Mouse (Mus musculus) intestine, embryonic 16.5 days (tissue): Measurements from ENCODE around the gene Fmn2. TPM values are rescaled to one million over a fixed set of nuclear protein-coding genes. Genes with fewer than 3 reads are reported as not detected.

Experiments used
- polyA plus RNA-seq: library from polyadenylated mRNA; unstranded; fragments of >200 nt; fragmentation: Nextera tagmentation; extraction: Ambion mirVana; gene quantifications from 2 replicates; pipeline ENCODE4 v1.2.1, GENCODE M21; 2015

The Fmn2 gene
- polyA plus RNA-seq, 1 experiment from 2014 or later = 0.62 TPM

Other genes with a start within 250 kb of the Fmn2 start
- gene Olfr419, start 249.8 kb upstream of the Fmn2 start, polyA plus RNA-seq = not detected in 2 replicates
- gene Mptx1, start 171.3 kb upstream of the Fmn2 start, polyA plus RNA-seq = 17.3 and 26.7 TPM in 2 replicates
- not detected in 2 replicates for gene Olfr417, start 136.7 kb upstream of the Fmn2 start, polyA plus RNA-seq
- not detected in 2 replicates for gene Olfr248, start 110.8 kb upstream of the Fmn2 start, polyA plus RNA-seq
- gene Olfr414, start 77.8 kb upstream of the Fmn2 start, polyA plus RNA-seq = not detected in 2 replicates
- not detected in 2 replicates for gene Olfr220, start 59.7 kb upstream of the Fmn2 start, polyA plus RNA-seq